Mouse (Mus musculus) MN1 (cell line): ENCODE data around the gene Slc8b1.
"Not testable (repeated sequence)": the region's sequence is repeated elsewhere in the genome, so short reads cannot be mapped to it uniquely, and the experiment has no call there.

Experiments used
- DNase-seq: peaks from one replicate; pipeline ENCODE4 v3.0.0-alpha.2; 2016; ENCODE audit warnings: low spot score

Slc8b1 gene

GRCm38 (mm10) chr5:120495703-120496226 is 15.2 kb upstream of the Slc8b1 start:
- no peak for DNase-seq

GRCm38 (mm10) chr5:120497071-120497470 is 13.9 kb upstream of the Slc8b1 start:
- DNase-seq, result no peak

GRCm38 (mm10) chr5:120499202-120499601 is 11.8 kb upstream of the Slc8b1 start:
- DNase-seq, result no peak

DNA sequence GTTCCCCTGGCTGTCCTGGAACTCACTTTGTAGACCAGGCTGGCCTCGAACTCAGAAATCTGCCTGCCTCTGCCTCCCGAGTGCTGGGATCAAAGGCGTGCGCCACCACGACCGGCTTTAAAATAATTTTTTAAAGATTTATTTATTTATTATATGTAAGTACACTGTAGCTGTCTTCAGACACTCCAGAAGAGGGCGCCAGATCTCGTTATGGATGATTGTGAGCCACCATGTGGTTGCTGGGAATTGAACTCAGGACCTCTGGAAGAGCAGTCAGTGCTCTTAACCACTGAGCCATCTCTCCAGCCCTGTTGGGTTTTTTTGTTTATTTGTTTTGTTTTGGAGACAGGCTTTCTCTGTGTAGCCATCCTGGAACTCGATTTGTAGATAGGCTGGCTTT is 10.4 kb upstream of the Slc8b1 start:
- DNase-seq, result not testable (repeated sequence)

GRCm38 (mm10) chr5:120502147-120502621 is 8.8 kb upstream of the Slc8b1 start:
- peak; percentile 73 for DNase-seq

GRCm38 (mm10) chr5:120502675-120503143 is 8.3 kb upstream of the Slc8b1 start:
- no peak for DNase-seq

GRCm38 (mm10) chr5:120503144-120503795 is 7.7 kb upstream of the Slc8b1 start, which contains the start of gene Plbd2:
Gene Plbd2 (minus strand): TSS chr5:120503625.
- peak; percentile 94 for DNase-seq

DNA sequence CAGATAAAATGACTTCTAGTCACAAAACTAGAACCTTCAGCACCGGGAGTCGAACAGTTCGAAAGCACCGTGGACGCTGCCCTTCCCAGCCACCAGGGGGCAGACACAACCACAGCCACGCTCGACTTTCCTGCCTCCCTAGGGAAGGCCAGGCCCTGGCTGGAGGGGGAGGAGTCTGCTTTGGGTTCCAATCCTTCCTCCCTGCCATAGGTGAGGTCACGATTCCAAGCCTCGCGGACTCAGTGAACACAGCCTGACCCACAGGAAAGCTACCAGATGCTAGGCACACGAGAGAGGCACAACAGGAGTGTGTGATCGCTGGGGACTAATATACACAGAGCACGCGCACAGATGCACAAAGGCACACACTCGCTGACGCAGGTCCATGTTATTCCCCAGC is 5.6 kb upstream of the Slc8b1 start:
- peak; percentile 83 for DNase-seq

DNA sequence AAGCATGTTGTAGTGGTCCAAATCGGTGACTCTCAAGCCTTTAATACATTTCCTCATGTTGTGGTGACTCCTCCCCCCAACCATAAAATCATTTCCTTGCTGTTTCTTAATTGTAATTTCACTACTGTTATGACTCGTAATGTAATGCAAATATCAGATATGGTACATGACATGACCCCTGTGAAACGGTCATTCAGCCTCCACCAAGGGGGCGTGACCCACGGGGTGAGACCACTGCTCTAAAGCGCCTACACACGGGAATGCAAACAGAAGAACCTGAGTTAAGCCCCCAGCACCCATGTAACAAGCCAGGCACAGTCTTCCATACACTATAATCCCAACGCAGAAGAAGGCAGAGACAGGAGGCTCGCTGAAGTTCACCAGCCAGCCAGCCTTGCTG is 5.2 kb upstream of the Slc8b1 start:
- no peak for DNase-seq

DNA sequence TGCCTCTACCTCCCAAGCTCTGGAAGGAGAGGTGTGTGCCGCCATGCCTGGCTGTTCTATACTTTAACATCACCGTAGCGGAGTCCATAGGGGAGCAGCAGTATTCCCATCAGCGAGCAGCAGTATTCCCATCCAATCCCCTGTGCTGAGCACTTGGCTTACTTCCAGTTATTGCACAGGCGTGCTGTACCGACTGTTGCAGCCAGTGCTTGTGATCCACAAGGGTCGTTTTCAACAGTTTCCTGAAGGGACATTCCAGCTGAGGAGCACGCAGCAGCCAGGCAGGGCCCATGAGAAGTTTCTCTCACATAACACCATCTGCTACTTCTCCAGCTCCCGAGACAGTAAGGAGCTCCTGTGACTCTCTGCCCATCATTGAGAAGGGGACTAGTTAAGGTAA is 4.5 kb upstream of the Slc8b1 start:
- DNase-seq, result peak; percentile 28

DNA sequence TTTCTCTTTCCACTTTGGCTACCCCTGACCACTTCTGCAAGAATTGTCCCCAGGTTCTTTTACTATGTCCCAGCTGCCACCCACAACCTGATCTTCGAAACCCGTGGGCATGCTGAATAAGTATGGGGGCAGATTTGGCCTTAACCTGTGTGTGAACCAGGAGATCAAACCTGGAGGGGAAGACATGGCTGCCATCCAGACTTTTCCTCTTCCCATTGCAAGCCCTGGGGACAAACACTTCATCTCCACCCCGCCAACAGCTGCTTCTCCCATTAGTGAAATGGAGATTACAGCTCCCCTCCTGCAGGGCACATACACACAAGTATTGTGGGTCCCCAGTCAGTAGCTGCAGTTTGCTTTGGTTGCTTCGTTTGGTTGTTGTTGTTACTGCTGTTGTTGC is 3.7 kb upstream of the Slc8b1 start:
- no peak for DNase-seq

DNA sequence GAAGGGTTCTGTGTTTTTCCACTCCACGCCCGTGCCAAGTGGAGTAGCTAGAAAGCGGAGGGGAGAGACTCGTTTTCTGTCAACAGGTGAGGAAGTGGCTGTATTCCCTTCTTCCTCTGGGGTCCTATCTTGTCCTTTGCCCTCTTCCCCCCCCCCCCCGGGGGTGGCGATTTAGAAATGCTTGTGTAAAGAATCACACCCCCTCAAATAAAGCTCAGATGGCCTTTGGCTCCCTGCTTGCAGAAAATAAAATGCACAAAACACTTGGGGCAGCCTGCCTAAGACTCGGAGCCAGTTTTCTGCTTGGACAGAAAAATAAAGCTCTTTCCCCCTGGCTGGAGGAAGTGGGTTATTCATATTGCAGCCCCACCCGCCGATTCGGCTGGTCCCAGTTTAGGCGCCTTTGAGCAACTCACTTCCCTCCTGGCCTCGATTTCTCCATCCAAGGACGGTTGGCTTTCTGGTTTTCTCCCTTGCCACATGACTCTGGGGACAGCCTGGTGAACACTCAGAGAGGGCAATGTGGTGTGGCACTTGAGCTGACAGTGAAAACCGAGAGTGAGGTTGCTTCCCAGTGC is 764 bp downstream of the Slc8b1 start:
- no peak for DNase-seq

DNA sequence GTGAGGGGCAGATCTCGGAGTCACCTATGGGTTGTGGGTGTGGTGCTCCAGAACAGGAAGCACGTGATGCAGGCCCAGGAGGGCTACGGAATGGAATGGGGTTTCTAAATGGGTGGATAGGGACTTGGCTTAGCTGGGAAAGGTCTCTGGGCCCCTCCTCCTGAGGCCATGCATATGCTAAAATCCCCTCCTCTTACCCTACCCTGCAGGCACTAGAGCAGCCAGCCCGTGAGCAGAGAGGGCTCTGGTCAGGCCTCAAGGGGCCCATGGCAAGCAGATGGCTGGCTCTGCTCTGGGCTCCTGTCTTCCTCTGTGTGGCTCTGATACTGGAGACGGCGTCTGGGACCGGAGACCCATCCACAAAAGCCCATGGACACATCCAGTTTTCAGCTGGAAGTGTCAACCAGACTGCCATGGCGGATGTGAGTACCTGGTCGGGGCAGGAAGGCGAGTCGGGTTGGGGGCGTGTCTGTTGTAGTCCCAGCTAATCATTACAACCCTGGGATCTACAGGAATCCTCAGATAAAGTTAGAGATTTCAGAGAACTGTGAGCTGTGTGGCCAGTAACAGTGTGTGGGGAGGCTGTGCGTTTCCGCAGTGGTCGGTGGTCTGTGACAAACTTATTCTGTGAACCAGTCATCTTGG is 2.1 kb downstream of the Slc8b1 start:
- peak; percentile 24 for DNase-seq

GRCm38 (mm10) chr5:120514031-120514677 is 3.2 kb downstream of the Slc8b1 start:
- no peak for DNase-seq

DNA sequence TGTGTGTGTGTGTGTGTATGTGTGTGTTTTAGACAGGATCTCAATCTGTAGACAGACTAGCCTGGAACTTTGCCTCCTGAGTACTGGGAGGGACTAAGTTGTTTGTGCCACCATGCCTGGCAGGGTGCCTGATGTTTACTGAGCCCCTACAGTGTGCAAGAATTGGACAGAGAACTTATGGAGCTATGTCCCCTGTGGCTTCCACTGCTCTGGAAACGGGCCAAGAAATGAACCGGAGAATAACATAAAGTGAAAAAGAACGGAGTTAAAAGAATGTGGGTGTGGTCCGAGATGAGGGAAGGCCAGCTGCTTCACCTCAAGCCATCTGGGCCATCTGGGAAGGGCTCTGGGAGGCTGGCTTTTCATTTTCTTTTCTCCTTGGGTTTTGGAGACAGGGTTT is 3.8 kb downstream of the Slc8b1 start:
- DNase-seq, result peak; percentile 63

GRCm38 (mm10) chr5:120515451-120515850 is 4.5 kb downstream of the Slc8b1 start:
- DNase-seq, result no peak

DNA sequence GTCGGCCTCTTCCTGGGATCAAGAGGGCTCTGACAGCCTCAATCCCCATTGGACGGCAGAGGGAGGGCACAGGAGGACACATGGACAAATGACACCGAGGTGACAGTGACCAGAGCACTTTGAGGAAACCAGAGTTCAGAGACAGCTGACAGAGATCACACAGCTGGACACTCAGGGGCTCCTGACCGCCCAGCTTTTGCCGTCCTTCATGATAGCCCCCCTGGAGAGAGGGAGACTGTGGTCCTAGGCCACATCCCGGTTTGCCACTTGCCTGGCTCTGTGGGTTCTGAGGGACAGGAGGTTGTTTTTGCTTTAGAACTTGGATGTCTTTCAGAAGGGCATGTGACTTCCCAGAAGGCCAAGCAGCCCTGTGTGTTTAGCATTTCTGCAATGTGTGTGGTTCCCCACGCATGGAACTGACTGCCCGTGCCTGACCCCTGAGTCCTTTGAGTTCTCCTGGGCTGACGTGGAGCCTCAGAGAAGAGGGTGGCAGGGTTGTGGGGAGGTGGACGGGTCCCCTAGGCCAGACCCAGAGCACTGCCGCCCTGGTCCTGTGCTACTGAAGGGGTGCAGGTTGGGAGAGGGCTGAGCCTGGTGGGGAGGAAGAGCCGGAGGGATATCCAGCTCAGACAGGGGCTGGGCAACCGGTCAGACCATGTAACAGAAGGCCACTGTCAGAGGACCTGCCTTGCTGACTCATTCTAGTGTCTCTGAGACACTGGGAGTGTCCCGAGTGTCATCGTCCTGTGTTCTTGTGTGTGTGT is 5.4 kb downstream of the Slc8b1 start:
- DNase-seq, result peak; percentile 54

GRCm38 (mm10) chr5:120517552-120517951 is 6.6 kb downstream of the Slc8b1 start:
- peak; percentile 66 for DNase-seq

GRCm38 (mm10) chr5:120522649-120523048 is 11.7 kb downstream of the Slc8b1 start:
- peak; percentile 26 for DNase-seq

DNA sequence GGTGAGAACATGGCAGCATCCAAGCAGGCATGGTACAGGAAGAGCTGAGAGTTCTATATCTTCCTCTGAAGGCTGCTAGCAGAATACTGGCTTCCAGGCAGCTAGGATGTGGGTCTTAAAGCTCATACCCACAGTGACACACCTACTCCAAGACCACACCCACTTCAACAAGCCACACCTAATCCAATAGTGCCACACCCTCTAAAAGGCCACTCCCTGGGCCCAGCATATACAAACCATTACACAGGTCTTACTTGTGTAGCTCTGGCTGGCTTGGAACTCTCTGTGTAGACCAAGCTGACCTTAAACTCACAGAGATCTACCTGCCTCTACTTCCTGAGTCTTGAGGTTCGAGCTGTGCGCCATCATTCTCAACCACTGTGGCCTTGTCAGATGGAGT is 13.8 kb downstream of the Slc8b1 start:
- DNase-seq, result no peak

DNA sequence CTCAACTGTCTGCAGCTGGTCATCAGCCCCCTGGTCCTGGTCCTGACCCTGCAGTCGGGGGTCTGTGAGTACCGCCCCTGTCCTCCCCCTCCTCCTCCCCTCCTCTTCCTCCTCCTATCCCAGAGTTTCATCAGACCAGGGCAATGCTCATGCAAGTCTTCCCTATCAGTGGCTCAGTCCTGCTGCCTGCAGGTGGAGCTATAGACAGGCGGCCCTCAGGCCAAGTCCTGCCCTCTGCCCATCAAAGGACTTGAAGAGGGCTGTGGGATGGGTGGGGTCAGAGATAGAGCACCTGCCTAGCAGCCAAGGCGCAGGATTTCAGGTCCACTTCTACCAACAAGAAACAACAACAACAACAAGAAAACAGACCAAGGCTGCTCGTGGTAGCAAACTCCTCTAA is 14.8 kb downstream of the Slc8b1 start:
- no peak for DNase-seq

- DNase-seq, result no peak
Observed at GRCm38 (mm10) chr5:120526311-120526710, 15.3 kb downstream of the Slc8b1 start.
